Mouse (Mus musculus) gastrocnemius, postnatal 14 days (tissue): Measurements from ENCODE around the gene Abcc5. TPM values are rescaled to one million over a fixed set of nuclear protein-coding genes. Genes with fewer than 3 reads are reported as not detected.

Experiments
- DNase-seq: peaks from one replicate; pipeline ENCODE4 v3.0.0; 2021; ENCODE audit warnings: mixed read lengths
- intact Hi-C: fragments of 180-260 bp; cut with DNase I; formaldehyde crosslinking; loops from one replicate; pipeline ENCODE4 v1.15.1; 2025; ENCODE audit warnings: low total_unique reads
- total RNA-seq, 2 experiments: library from RNA; stranded (reverse); gene quantifications; 2 replicates each; pipeline ENCODE4 v1.2.3; 2021

The Abcc5 gene
- total RNA-seq, 2 experiments from 2014 or later: 42.6 to 43.0 TPM

- intact Hi-C loops: loop anchor here (5.0 kb wide), 1 partner anchor 83 kb away; no protein-coding TSS in a partner anchor
- DNase-seq: no peak
Observed at GRCm38 (mm10) chr16:20300076-20300475, 126.1 kb downstream of the Abcc5 start.

Other genes starting within 250 kb of the Abcc5 start
- under 1 TPM; 0.44 to 0.68 TPM for gene Map6d1, start 185.0 kb downstream of the Abcc5 start, total RNA-seq
- 10 to 100 TPM; 76.8 to 81.8 TPM for gene Parl, start 124.0 kb downstream of the Abcc5 start, total RNA-seq
- under 1 TPM in 1 of 2 experiments, not detected in 1; 0.18 TPM for gene Cyp2ab1, start 101.0 kb downstream of the Abcc5 start, total RNA-seq
- 10 to 100 TPM; 43.0 to 44.9 TPM for gene Eif2b5, start 72.4 kb upstream of the Abcc5 start, total RNA-seq
- gene Dvl3, start 90.6 kb upstream of the Abcc5 start, total RNA-seq: 10 to 100 TPM; 28.2 to 31.0 TPM
- gene Ap2m1, start 109.1 kb upstream of the Abcc5 start, total RNA-seq: 100 to 1,000 TPM; 127 to 134 TPM
- gene Abcf3, start 122.2 kb upstream of the Abcc5 start, total RNA-seq: 10 to 100 TPM; 47.1 to 53.6 TPM
- gene Vwa5b2, start 163.1 kb upstream of the Abcc5 start, total RNA-seq: under 1 TPM; 0.10 to 0.16 TPM
- gene Eef1akmt4, start 185.2 kb upstream of the Abcc5 start, total RNA-seq: 1 to 10 TPM; 5.5 to 5.9 TPM
- gene Gm49333, start 185.2 kb upstream of the Abcc5 start, total RNA-seq: not detected
- 10 to 100 TPM; 12.0 to 15.2 TPM for gene Alg3, start 185.3 kb upstream of the Abcc5 start, total RNA-seq
- gene Camk2n2, start 194.9 kb upstream of the Abcc5 start, total RNA-seq: 1 to 10 TPM; 1.3 to 1.6 TPM
- gene Ece2, start 203.4 kb upstream of the Abcc5 start, total RNA-seq: under 1 TPM; 0.16 to 0.57 TPM
- gene Psmd2, start 225.3 kb upstream of the Abcc5 start, total RNA-seq: 100 to 1,000 TPM; 158 to 159 TPM
- 100 to 1,000 TPM; 303 to 309 TPM for gene Eif4g1, start 241.9 kb upstream of the Abcc5 start, total RNA-seq